Mouse (Mus musculus) mouse trophoblast stem cell (cell line): Measurements from ENCODE around the gene Trappc10.
"Not testable (repeated sequence)": the region's sequence is repeated elsewhere in the genome, so short reads cannot be mapped to it uniquely, and the experiment has no call there.

Source experiments
- in situ Hi-C, 2 experiments: fragments of 300-500 bp; cut with MseI, MboI; formaldehyde crosslinking; loops; 2 replicates in 1 of 2; 3 replicates in 1 of 2; pipeline ENCODE4 v1.15.1; 2025

Gene Trappc10

DNA sequence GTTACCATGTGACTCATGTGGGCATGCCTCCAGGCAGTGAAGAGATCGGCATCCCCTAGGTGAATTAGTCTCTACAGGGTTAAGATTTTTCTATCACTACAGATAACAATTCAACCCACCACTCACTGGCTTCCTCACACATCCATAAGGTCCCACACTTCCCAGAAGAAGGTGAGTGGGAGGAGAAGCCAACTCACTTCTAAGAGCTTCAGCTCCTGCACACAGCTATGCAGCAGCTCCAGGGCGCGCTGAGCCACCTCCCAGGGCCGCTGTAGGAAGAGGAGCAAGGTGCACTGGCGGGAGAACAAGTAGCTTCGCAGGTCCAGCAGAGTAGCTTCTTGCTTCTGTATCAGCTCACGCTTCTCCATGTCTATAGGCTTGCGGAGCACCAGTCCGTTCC, 30.1 kb downstream of the Trappc10 start:
- in situ Hi-C loops, result no loop called here

DNA sequence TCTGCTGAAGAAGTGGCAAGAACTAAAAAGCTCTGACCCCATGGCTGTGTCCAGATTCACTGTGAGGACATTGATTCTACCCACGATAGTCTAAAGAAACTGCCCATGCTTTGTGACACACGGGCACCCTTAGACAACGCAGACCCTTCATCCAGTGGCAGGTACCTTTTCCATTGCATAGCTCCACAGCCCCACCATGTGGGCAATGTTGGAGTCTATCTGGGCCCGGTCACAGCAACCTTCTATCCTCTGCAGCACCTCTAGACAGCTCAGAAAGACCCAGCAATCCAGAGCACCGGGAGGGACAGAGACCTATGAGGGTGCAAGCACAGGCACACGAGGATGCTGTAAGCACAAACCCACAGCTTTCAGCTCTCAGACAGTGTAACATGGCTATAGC, 33.1 kb downstream of the Trappc10 start:
- in situ Hi-C loops, result no loop called here

DNA sequence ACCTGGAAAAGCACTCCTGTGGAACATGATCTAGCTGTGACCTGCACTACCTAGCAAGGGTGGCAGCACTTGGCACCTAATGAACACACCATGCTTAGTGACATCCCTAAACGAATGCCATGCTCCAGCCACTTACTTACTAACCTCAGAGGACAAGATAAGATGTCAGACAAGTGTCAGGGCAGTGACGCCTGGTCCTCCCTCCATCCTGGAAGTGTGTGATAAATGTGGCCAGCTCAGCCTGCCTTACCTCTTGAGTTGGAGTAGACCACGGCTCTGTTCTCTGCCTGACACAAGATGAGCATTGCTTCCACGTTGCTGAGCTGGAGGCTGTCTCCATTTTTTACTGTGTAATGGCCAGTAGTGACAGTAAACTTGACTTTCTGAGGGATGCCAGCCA, 43.3 kb downstream of the Trappc10 start:
- in situ Hi-C loops, result no loop called here

DNA sequence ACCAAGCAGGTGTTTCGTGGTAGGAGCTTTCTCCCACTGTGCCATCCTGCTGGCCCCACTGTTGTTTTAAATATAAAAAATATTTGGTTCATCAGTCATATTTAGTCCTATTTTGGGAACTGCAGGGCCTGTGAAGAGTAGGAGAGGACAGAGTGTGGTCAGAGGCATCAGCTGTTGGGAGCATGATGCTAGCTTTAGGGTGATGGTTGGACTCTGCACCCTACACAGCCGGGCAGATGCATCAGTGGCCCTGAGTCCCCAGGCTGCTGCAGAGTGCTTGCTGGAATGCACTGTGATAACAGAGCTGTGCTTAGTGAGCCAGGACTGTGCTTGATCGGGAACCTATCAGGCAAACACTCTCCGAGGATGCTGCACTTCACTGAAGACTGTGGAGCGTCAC, 51.5 kb downstream of the Trappc10 start:
- in situ Hi-C loops, result no loop called here

DNA sequence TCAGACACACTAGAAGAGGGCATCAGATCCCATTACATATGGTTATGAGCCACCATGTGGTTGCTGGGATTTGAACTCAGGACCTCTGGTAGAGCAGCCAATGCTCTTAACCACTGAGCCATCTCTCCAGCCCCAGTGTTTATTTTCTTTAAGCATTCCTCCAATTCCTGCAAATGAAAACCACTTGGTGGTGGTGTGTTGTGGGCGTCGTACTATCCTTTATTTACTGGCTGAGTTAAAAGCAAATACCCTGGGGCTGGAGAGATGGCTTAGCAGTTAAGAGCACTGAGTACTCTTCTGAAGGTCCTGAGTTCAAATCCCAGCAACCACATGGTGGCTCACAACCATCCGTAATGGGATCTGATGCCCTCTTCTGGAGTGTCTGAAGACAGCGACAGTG, 58.4 kb downstream of the Trappc10 start:
- in situ Hi-C loops, result not testable (repeated sequence)

DNA sequence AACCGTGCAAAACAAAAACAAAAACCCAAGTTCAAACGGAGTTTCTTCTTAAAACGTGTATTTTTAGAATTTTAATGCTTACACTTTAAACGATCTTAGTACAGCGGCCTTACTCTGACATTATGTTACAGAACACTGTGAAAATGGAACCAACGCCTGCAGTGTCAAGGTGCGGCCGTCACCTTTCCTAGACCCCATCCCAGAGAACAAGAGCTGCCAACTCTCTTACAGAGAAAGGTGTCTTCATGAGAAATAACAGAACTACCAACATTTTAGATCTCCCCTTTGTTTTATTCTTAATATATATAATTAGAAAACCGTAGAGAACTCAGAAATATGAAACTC, 59.1 kb downstream of the Trappc10 start:
- in situ Hi-C loops, result no loop called here

DNA sequence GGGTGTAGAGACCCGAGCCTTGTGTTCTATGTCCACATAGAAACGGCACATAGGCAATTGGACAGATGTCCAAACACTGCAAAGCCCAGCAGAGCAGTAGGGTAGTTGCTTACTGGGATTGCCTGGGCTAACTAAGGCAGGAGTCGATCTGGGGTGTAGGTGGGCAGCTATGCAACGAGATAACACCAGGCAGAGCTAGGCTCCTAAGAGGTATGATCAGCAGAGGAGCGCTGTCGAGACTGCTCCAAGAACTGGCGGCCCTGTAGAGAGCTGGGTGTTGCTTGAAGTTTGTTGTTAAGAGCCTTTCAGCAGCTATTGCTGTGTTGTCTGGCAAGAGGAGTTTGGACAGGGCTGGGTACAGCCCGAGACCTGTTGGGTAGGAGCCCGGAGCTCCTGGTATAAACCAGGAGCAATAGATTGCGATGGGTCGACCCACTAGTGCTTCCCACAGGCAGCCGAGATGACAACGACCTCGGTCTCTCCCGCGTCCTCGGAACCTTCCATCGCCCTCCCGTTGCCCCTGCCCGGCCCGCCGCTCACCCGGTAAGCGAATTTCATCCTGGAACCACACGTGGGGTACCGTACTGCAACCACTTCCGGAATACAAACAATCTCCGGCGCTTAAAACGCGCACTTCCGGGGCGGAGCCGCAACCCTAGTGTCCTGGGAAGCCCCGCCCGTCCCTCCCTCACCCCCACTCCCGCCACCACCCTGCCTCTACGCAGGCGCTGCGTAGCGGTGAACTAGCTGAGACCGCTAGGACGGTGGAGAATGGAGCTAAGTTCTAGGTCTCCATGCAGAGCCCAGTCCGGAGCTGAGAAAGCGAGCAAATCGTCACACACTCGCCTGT, 59.7 kb downstream of the Trappc10 start, which contains the start of gene Pwp2:
Gene Pwp2, minus strand, starts transcription at position 619 of the 850 bp plus-strand sequence.
- in situ Hi-C loops, result no loop called here

DNA sequence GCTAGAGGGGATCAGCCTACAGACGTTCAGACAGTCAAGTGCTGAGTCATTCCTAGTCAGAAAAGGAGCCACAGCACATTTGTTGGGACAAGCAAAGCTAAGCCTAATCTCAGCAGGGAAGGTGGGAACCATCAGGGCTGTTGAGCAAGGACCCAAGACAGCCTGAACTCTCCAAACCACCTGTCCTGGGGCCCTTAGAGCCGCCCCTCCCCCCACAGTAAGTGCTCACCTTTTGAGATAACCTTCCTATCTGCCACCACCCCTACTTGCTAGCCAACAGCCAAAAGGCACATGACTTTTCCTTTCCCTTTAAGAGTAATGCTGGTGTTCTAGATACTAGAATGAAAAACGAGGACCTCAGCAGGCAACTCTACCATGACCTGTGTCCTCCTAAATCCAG, 60.9 kb downstream of the Trappc10 start:
- in situ Hi-C loops, result no loop called here

DNA sequence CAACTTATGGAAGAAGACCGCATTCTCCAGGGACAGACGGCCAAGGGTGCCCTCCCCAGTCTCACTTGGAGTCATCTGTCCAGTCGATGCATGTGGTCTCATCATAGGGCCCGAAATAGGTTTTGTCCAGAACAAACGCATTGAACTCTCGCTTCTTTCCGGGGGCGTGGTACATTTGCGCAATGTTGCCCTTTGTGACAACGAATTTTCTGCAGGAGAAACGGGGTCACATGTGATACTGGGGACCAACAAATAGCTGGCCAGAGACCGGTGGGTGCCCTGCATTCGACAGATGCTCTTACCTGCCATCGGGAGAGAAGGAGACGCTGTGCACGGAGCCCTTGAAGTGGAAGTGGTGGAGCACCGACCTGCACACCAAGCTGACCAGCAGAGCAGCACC, 62.1 kb downstream of the Trappc10 start:
- in situ Hi-C loops, result no loop called here

DNA sequence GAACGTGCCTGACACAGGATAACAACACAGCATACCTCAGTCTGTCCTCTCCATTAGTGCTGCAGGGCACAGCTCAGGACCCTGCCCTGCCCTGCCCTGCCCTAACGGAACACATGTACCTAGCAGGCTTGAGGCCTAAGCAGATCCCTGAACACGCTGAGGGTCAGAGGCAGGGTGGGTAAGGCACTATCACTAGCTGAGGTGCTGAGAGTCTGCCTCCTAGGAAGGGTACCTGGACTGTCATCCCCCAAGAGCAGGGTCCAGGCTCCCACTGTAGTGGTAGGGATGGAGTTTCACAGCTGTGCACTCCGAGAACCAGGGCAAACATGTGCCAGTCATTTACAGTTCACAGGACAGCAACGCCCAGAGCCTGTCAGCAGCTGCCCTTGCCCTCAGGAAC, 70.0 kb downstream of the Trappc10 start:
- in situ Hi-C loops, result no loop called here

DNA sequence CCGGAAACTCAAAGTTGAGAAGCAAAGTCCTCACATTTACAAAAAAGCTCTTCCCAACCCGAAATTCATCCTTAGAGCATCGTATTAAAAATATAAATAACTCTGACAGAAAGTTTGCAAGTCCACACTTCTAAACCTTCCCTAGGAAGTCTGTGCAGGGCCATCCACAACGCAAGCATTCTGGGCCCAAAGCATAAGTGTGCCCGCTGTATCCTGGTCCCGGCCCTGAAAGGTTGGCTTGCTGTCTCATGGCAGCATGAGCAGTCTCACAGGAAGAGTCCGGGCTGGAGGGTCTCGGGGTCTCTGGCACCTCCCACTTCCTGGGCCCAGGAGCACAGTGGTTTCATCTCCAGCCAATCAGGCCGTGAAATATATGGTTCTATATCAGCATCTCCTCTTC, 72.9 kb downstream of the Trappc10 start:
- in situ Hi-C loops, result no loop called here

DNA sequence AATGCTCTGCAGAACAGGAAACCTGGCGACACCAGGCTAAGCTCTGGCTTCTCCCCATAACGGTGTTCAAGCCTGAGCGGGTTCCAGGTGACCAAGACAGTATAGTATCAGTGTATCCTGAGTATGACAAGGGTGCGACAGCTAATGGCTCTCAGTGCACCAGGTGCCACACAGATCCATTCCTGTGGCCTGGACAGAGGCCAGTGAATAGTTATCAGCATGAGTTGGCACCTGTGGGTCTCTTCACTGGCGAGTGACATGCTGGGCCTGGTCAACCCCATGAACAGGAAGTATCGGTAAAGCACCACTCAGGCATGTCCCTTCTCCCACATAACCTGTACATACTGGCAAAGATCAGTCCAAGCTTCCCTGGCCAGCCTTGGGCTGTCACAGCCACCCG, 73.4 kb downstream of the Trappc10 start:
- in situ Hi-C loops, result no loop called here

DNA sequence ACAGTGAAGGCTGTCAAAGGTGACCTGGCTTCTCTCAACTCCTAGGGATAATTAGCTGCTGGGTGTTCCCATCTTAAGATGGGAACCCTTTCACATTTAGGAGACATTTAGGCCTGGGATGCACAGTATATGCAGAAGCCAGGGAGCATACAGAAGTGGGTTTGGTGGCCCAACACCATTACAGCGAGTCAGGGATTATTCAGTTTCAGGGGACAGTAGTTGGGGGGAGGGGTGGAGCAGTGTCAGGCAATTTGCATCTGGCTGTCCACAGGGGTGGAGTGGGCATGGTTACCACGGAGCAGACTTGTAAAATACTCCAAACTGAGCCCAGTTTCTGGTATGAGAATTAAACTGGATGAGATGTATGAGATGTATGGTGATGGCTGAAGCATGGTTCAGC, 74.0 kb downstream of the Trappc10 start:
- in situ Hi-C loops, result no loop called here

DNA sequence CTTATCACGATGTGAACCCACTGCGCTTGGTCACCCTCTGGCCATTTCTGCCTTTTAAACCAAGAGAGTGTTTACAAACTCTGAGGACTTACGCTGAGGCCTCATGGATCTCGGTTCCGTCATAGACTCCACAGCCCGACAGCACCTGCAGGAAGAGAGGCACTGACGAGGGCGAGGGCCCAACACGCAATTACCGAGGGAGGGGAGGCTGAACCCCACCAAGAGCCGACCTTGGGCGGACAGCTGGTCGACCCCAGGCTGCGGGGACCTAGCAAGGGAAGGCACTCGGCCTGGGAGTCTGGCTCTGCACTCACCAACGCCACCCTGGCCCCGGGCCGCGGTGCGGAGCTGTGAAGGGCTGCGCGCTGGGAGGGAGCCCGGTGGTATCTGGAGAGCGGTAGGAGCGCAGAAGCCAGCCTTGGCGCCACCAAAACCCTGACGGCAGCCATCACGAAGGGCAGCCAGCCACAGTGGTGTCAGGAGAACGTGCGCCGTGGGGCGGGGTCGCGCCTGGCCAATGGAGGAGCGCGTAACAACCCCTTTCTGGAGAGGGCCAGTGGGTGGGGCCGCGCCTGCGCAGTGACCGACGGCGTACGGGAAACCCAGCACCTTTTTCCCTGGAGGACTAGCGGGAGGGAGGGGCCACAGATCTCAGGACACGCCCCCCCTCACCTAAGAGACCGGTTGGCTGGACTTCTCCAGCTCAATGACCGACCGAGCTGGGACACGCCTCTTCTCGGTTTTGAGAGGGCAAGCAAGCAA, 75.0 kb downstream of the Trappc10 start, which contains the start of gene D10Jhu81e:
Gene D10Jhu81e, minus strand, starts transcription at position 502 of the 762 bp plus-strand sequence.
- in situ Hi-C loops, result no loop called here

DNA sequence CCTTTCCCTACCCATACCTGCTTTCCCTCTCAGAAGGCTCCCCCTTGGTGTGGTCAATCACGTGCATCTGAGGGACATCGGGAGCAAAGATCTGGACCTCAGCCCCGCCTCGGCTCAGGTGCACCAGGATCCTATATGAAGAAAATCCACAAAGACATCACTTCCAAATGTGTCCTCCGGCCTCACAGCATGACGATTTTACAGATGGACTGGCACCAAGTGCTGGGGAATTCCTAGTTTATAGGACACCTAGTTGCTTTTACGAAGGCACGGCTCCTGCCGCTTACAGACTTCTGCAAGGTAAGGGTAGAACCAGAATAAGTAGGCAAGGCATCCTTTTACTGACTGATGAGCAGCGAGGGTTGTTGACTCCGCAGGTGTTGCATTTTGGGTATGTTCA, 75.6 kb downstream of the Trappc10 start:
- in situ Hi-C loops, result no loop called here

DNA sequence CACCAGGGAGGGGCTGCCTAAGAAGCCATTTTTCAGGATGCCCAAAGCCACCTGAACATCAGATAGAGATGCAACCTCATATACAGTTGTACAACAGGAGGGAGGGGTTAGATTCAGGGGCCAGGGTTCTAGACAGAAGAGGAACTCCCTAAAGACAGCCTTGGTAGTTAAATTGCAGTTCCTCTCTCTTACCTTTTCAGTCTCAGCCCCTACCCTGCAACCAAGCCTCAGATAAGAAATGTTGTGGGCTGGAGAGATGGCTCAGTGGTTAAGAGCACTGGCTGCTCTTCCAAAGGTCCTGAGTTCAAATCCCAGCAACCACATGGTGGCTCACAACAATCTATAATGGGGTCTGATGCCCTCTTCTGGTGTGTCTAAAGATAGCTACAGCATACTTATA, 76.7 kb downstream of the Trappc10 start:
- in situ Hi-C loops, result no loop called here

DNA sequence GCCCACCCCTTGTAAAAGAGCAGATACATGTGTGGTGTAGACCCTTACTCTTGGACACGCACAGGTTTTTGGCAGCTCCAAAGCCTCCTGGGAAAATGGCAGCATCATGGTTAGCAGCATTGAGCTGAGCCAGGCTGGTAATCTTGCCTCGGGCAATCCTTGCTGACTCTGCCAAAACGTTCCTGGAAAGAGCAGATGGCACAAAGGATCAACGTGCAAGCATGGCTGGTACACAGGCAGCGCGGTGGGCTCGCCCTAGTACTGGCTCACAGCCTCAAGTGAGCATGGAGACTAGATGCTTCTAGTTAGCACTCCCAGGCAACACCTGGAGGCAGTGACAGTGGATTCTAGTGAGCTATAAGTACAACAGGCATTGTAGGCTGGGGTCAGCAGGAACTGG, 77.1 kb downstream of the Trappc10 start:
- in situ Hi-C loops, result no loop called here

DNA sequence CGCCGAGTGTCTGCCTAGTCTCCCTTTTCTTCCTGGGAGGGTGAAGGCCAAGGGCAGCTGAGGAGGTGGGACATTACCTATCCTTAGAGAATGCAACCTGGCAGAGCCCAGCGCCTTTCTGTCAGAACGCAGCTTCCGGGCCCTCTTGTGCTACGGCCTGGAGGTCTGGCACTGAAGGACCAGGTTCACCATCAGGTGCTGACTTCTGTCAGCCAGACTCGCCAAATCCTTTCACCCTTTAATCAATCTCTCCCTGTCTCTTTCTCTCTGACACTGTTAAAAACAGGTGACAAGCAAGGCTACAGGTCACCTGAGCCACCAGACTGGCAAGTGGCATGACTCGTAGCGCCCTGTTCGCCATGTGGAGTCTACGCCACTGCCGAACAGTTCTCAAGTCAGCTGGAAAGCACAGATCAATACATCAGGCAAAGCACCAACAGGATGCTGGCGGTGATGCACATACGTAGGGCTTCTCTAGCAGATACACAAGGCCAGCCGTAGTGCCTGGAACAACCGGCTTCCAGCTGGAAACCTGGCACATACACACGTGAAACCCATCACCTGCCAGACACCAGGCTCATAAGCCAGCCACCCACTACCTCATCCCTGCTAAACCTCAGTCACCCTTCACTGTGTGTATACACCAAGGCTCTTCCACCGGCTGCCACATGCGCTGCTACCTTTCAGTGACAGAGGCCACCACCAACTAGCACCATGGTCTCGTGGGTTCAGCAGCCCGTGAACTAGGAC, 79.0 kb downstream of the Trappc10 start:
- in situ Hi-C loops, result no loop called here

DNA sequence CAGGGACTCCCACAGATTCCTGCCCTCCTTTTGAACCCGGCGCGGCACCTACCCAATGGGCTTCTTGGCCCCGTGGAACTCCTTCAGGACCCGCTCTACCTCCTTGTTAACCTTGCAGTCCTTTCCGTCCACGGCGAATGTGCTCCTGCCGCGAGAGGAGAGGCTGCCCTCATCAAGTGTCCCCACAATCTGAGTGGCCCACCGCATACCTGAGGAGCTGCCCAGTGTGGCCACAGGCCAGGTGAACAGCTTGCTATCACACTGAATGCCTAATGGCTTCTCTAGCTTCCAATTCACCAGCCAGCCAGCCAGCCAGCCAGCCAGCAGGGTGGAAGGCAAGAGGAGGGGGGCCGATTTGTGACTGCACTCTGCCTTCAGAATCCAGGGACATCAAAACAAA, 79.7 kb downstream of the Trappc10 start:
- in situ Hi-C loops, result loop anchor here (5.0 kb wide), 1 partner anchor 137 kb away; no protein-coding TSS in a partner anchor

DNA sequence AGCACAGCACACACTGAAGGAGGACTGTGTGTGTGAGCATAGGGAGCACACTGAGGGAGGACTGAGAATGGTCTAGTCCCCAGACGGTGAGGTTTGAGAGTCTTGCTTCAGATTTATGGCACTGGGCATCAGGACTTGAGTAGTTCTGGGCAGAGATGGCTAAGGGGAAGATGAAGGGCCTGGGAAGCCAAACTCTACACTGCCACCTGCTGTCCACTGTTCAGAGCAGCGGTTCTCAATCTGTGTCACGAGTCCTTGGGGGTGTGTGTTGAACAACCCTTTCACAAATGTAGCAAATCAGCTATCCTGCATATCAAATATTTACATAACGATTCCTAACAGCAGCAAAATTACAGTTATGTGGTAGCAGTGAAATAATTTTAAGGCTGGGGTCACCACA, 80.5 kb downstream of the Trappc10 start:
- in situ Hi-C loops, result loop anchor here (5.0 kb wide), 1 partner anchor 137 kb away; no protein-coding TSS in a partner anchor

DNA sequence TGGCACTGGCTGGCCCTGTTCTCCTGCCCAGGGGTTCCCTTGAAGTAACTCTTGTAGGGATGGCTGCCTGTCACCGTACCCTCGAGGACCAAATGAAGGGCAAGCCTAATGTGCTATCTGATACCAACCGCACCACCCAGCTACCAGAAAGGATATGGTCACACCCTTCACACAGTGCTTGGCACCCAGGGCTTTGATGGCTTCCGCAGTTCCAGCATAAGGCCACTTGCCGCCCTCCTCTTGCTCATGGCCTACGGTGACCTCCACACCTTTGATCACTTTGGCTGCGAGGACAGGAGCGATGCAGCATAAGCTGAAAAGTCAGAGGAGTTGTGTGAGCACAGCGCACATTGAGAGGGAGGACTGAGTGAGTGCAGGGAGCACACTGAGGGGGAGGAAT, 81.2 kb downstream of the Trappc10 start:
- in situ Hi-C loops, result loop anchor here (5.0 kb wide), 1 partner anchor 136 kb away; no protein-coding TSS in a partner anchor

DNA sequence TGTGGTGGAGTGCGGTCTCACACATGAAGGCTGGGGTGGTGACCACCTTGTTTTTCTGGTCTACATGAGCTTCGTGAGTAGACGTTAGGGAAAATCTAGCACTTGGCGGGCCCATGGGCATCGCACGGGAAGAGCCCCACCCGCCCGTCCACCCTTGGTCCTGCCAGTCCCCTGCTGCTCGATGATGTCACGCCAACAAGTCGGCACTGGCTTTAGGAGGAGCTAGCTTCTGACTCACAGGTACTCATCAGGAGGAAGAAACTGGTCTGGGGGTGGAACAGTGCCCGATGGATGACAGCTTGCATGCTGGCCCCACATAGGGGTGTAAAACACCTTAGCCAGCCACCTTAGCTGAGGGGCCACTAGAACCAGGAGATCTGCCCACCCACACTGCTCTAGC, 81.8 kb downstream of the Trappc10 start:
- in situ Hi-C loops, result loop anchor here (5.0 kb wide), 1 partner anchor 135 kb away; no protein-coding TSS in a partner anchor
